Mouse (Mus musculus): ENCODE results near the gene Pik3r5.

DNA sequence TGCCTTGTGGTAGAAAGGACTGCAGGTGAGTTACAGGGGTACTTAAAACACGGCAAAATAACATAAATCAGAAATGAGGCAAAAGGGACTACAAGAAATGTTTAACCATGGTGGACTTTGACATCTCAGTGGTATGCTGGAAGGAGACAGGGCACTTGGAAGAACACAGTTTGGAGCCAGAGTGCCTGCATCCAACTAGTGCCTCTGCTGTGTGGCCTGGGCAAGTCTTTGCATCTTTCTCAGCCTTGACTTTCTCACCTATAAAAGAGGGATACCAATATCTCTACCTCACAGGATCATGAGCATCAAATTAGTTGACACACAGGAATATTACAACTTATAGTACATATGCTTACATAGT, 43.3 kb upstream of the Pik3r5 start:
- TF ChIP-seq CTCF (conservative IDR thresholded peaks at IDR 0.05; ENCODE audit: low read length), result no peak
- TF ChIP-seq NANOG (IDR thresholded peaks at IDR 0.05; ENCODE audit: borderline replicate concordance, low read length), result no peak
